Mouse (Mus musculus): ENCODE results near the gene Gpn1. TPM values are rescaled to one million over a fixed set of nuclear protein-coding genes. Genes with fewer than 3 reads are reported as not detected.

Gene Gpn1
- polyA plus RNA-seq (2016; fragmentation: Nextera tagmentation; extraction: Ambion mirVana) = 110 and 113 TPM in 2 replicates

DNA sequence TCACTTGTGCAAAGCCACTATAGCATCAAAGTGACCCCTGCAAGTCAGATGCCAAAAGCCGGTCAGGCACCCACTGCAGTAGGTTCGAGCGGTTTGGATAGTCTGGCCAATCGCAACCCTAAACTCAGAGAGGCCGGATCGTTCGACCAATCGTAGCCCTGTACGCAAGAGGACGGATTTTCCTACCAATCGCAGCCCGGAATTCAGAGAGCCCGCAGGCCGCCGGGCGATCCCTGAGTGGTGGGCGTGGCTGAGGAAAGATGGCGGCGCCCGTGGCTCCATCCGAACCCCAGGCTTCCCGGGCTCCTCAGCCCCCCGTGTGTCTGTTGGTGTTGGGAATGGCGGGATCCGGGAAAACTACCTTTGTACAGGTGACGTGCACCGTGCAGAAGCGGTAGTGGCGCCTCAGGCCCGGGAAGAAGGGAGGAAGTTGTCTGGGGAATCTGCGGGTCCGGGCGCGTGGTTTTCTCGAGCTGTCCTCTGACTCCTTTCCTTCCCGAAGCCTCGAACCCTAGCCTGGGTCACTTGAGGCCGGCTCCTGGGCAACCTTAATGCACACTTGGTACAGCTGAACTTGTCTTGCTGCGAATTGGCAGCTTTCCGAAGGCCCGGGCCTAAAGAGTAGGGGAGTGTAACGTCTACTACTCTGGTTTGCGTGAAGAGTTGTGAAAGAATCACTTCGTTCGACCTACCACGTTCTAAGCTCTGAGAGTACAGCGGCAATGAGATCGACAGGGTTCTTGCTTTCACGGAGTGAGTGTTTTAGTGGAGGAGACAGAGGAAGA lies at the start of gene Gpn1:
Gene Gpn1 (plus strand): TSS at position 229 of the 785 bp plus-strand sequence.
- H3K27ac ChIP-seq (replicated peaks) = peak within 1 kb of the TSS; percentile 83
- H3K27me3 ChIP-seq (replicated peaks; ENCODE audit: low read depth, poor library complexity, severe bottlenecking) = no peaks in the 10 kb centered on the region
- peaks cover 9% of the 10 kb centered on the region for H3K4me1 ChIP-seq
- under 1% methylated on average over 49 of the region's 49 CpGs for WGBS
- peak within 1 kb of the TSS; percentile 78 for H3K4me3 ChIP-seq
- H3K9me3 ChIP-seq = 0 out of 2 replicates have a peak, but pooled peaks cover 3% of the 10 kb centered on the region
- H3K36me3 ChIP-seq (replicated peaks) = peaks cover 38% of the 10 kb centered on the region
- peak; percentile 93 for DNase-seq (ENCODE audit: low spot score)

DNA sequence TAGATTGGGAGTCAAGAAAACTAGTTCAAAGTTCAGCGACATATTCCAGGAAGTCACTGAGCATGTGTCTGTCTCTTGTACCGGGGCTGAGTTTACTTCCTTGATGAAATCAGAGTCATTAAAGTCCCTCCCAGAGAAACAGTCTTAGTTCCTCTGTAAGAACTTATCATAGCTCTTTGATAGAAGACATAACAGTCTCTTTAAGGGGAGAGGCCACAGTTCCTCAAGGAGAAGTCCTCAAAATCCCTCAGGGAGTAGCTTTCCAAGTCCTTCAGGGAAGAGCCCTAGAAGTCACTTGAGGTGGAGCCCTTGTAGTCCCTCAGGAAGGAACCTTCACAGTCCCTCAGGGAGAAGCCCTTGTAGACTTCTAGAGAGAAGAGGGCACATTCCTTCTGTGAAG lies 43.2 kb upstream of the Gpn1 start:
- 89% methylated on average over 2 of the region's 2 CpGs for WGBS
- Histone ChIP-seq H3K9me3 (no peaks in the 10 kb centered on the region), H3K36me3 (replicated peaks) (0 out of 2 replicates have a peak, but pooled peaks cover 2% of the 10 kb centered on the region), H3K27me3 (replicated peaks; ENCODE audit: low read depth, poor library complexity, severe bottlenecking) (no peaks in the 10 kb centered on the region), H3K4me3 (no peak overlapping the region), H3K4me1 (peaks cover 14% of the 10 kb centered on the region), H3K27ac (replicated peaks) (no peak overlapping the region)
- no peak for DNase-seq (ENCODE audit: low spot score)

DNA sequence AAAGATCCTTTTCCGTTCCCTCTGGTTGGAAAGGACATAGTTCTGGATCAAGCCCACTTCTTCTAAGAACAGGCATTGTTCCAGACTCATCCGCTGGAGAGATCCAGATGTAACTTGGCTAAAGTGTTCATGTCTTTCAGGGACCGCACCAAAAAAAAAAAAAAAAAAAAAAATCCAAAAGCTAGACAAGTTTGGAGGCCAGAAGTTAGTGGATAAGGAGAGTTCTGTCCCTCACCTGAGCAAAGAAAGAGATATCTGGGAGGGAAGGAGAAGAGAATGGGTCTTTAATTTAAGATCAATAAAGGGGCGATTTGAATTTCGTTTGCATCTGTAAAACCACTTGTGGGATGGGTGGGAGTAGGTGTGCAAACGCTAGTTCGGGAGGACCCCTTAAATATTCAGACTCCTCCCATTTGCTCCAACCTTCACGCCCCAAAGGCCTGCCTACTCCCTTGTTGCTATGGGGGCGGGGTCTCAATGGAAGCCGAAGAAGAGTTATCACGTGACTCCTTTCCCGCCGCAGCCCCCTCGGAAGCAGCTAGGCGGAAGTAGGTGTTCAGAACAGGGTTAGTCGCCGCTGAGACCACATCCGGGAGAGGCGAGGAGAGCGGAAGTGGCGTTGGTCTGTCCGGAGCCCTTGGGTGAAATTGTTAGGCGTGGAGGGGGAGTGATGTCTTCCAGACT lies 42.5 kb upstream of the Gpn1 start, which contains the start of gene Zfp512:
Gene Zfp512 (plus strand): TSS at position 554 of the 684 bp plus-strand sequence.
- 6% methylated on average over 23 of the region's 23 CpGs for WGBS
- Histone ChIP-seq H3K27ac (replicated peaks) (peak within 1 kb of the TSS; percentile 80), H3K4me1 (peaks cover 14% of the 10 kb centered on the region), H3K4me3 (peak within 1 kb of the TSS; percentile 65), H3K9me3 (no peaks in the 10 kb centered on the region), H3K36me3 (replicated peaks) (peaks cover 3% of the 10 kb centered on the region; the same call in 1 of the 2 replicates), H3K27me3 (replicated peaks; ENCODE audit: low read depth, poor library complexity, severe bottlenecking) (no peaks in the 10 kb centered on the region)
- peak; percentile 97 for DNase-seq (ENCODE audit: low spot score)

DNA sequence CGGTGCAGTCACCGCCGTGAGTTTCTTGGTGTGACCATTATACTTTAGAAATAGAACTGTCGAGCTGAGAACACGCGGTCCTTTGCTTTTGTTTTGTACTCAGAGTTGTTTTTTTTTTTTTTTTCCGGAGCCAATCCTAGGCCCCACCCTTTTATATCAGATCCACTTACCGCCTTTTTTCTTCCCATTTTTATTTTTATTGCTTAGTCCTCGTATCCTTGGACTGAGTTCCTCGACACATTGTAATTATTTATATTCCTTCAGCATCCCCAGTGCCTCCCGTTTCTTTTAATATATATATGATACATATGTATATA lies 42.0 kb upstream of the Gpn1 start:
- DNase-seq (ENCODE audit: low spot score) = no peak
- H3K36me3 ChIP-seq (replicated peaks) = peaks cover 8% of the 10 kb centered on the region; the same call in 1 of the 2 replicates
- H3K9me3 ChIP-seq = no peaks in the 10 kb centered on the region
- peak overlapping the region; percentile 65 for H3K4me3 ChIP-seq
- WGBS = under 1% methylated on average over 11 of the region's 11 CpGs
- H3K4me1 ChIP-seq = peaks cover 14% of the 10 kb centered on the region
- H3K27ac ChIP-seq (replicated peaks) = peak overlapping the region; percentile 80
- no peaks in the 10 kb centered on the region for H3K27me3 ChIP-seq (replicated peaks; ENCODE audit: low read depth, poor library complexity, severe bottlenecking)

DNA sequence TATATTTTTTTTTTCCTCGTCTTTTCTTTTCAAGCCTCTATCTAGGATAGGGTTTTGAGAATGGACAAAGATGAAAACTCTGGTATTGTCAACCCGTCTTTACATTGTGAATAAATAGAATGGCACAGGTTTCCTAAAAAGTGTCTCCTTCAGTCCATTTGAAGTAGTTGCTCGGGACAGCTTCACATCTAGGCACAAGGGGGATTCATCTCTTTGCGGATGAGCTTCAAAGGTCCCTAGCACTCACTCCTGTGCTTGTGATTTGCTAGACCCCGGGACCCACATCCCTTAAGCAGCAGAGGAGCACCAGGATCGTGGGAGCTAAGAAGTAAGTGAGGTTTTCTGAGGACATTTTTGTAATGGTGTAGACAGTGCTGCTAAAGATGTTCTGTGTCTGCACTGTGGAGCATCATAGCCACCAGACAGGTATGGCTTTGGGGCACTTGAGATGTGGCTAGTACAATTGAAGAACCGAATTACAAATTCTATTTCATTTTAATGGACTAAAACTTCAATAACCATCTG lies 41.6 kb upstream of the Gpn1 start:
- H3K9me3 ChIP-seq = no peaks in the 10 kb centered on the region
- peak overlapping the region; percentile 80 for H3K27ac ChIP-seq (replicated peaks)
- no peaks in the 10 kb centered on the region for H3K27me3 ChIP-seq (replicated peaks; ENCODE audit: low read depth, poor library complexity, severe bottlenecking)
- H3K4me1 ChIP-seq = peaks cover 14% of the 10 kb centered on the region
- H3K36me3 ChIP-seq (replicated peaks) = peaks cover 10% of the 10 kb centered on the region; the same call in 1 of the 2 replicates
- peak; percentile 16 for DNase-seq (ENCODE audit: low spot score)
- H3K4me3 ChIP-seq = peak overlapping the region; percentile 65
- 19% methylated on average over 7 of the region's 7 CpGs for WGBS

DNA sequence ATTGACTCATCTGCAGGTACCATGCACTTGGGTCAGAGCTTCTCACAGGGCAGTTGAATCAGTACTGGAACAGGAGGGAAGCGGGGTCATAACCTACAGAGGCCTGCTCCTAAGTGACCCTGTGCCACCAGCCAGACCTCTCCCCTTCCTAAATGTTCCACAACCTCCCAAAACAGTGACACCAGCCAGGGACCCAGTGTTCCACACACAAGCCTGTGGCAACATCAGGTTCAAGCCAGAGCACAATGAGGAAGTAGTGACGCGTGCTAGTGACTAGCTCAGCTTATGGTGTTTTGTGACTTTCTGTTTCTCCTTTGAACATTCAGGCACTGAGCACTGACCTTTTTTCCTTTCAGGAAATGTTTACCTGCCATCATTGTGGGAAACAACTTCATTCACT lies 26.7 kb upstream of the Gpn1 start:
- Histone ChIP-seq H3K4me1 (no peaks in the 10 kb centered on the region), H3K9me3 (no peaks in the 10 kb centered on the region), H3K4me3 (no peak overlapping the region), H3K36me3 (replicated peaks) (peaks cover 78% of the 10 kb centered on the region), H3K27ac (replicated peaks) (no peak overlapping the region), H3K27me3 (replicated peaks; ENCODE audit: low read depth, poor library complexity, severe bottlenecking) (no peaks in the 10 kb centered on the region)
- DNase-seq (ENCODE audit: low spot score) = no peak
- WGBS = 96% methylated on average over 3 of the region's 3 CpGs

DNA sequence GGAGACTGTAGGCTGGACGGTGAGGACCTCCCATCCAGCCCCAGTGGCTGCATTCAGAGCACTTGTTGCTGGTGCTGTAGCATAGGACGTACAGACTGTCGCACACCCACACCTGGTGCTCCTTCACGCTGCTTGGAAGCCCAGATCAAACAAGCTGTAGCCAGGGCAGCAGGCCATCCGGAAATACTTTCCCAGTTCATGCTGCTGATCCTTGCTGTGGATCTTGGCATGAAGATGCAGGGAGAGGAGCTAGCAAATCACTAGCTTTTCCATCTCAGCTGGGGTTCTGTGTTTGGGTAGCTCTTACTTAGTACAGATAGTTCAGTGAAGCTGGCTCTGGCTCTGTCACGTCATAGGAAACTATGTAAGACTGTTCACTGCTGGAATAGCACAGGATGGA lies 24.8 kb upstream of the Gpn1 start:
- 86% methylated on average over 6 of the region's 6 CpGs for WGBS
- peaks cover 95% of the 10 kb centered on the region for H3K36me3 ChIP-seq (replicated peaks)
- no peak for DNase-seq (ENCODE audit: low spot score)
- no peak overlapping the region for H3K27ac ChIP-seq (replicated peaks)
- no peaks in the 10 kb centered on the region for H3K9me3 ChIP-seq
- no peaks in the 10 kb centered on the region for H3K27me3 ChIP-seq (replicated peaks; ENCODE audit: low read depth, poor library complexity, severe bottlenecking)
- H3K4me3 ChIP-seq = no peak overlapping the region
- no peaks in the 10 kb centered on the region for H3K4me1 ChIP-seq

DNA sequence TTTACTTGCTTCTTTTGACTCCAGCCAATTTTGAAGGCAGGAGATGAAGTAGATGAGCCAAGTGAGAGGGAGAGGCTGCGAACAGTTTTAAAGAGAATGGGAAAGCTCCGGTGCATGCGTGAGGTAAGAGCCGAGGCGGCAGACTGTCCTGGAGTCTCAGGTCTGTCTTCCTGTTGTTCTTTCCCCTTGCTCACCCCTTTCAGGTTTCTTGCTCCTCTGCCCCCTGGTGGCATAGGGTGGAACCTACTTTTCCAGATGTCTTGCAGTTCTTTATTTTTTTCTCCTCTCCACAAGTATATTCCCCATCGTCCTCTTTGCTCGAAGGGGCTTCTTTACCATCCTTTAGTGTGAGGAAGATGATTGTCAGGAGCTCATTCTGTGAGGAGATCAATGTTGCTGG lies 24.2 kb upstream of the Gpn1 start:
- H3K27ac ChIP-seq (replicated peaks) = no peak overlapping the region
- no peak overlapping the region for H3K4me3 ChIP-seq
- H3K27me3 ChIP-seq (replicated peaks; ENCODE audit: low read depth, poor library complexity, severe bottlenecking) = no peaks in the 10 kb centered on the region
- H3K4me1 ChIP-seq = no peaks in the 10 kb centered on the region
- 78% methylated on average over 7 of the region's 7 CpGs for WGBS
- H3K9me3 ChIP-seq = no peaks in the 10 kb centered on the region
- DNase-seq (ENCODE audit: low spot score) = peak; percentile 65
- H3K36me3 ChIP-seq (replicated peaks) = peaks cover 98% of the 10 kb centered on the region

DNA sequence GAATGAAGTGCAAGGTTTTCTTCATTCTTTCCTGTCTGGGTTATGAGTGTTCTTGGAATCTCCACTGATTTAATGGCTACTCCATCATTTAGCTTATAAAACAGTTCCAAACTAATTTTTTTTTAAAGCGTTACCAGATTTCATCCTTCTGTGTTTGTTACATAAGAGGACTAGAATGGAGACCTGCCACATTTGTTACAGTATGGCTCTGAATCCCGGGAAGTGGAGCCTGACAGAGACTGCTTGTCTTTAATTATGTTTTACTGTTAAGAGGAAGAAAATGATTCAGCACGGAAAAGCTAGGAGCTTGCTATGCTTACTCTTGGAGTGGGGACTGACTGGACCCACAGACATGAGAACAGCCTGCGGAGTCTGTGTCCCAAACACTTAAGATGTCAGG lies 14.0 kb upstream of the Gpn1 start:
- no peak for DNase-seq (ENCODE audit: low spot score)
- H3K9me3 ChIP-seq = no peaks in the 10 kb centered on the region
- WGBS = 90% methylated on average over 4 of the region's 4 CpGs
- no peaks in the 10 kb centered on the region for H3K4me1 ChIP-seq
- no peak overlapping the region for H3K4me3 ChIP-seq
- H3K36me3 ChIP-seq (replicated peaks) = peaks cover 93% of the 10 kb centered on the region
- H3K27me3 ChIP-seq (replicated peaks; ENCODE audit: low read depth, poor library complexity, severe bottlenecking) = no peaks in the 10 kb centered on the region
- H3K27ac ChIP-seq (replicated peaks) = no peak overlapping the region

DNA sequence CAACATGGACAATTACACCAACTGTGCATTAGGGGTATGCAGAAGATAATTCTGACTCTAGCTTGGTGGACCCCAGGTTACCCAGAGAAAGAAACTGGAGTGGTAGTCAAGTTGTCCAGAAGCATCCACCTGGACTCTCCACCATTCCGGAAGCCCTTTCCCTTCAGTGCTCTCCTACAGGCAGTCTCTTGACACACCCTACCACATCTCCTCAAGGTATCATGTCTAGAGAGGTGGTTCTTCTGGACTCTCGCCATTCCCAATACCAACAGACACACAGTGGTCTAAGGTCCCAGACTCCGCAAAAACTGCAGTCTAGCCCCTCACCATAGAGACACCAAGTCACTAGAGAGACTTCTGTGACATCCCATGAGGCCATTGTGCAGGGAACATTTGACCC lies 9.1 kb upstream of the Gpn1 start, which contains the start of gene 4930548H24Rik:
Gene 4930548H24Rik (plus strand): TSS at position 301 of the 400 bp plus-strand sequence.
- no peak within 1 kb of the TSS for H3K4me3 ChIP-seq
- H3K27ac ChIP-seq (replicated peaks) = no peak within 1 kb of the TSS
- H3K9me3 ChIP-seq = no peaks in the 10 kb centered on the region
- H3K27me3 ChIP-seq (replicated peaks; ENCODE audit: low read depth, poor library complexity, severe bottlenecking) = no peaks in the 10 kb centered on the region
- DNase-seq (ENCODE audit: low spot score) = no peak
- peaks cover 47% of the 10 kb centered on the region for H3K36me3 ChIP-seq (replicated peaks)
- no peaks in the 10 kb centered on the region for H3K4me1 ChIP-seq
- 95% methylated on average over 3 of the region's 3 CpGs for WGBS

DNA sequence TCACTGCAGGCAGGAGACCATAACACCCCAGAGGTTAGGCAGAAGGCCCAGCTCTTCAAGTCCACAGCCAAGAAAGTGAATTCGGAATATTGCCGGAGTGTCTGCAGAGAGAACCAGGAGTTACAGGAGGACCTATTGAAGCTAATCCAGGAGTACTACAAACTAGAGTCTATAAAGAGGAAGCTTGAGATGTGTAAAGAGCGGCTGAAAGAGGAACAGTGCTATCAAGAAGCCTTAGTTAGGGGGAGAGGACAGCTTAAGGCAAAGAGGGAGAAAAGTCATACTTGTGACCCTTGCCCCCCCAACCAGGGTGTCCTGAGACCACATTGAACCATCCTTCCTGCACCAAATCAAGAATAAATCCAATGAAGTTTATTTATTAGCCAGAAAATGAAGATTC lies 6.7 kb upstream of the Gpn1 start:
- H3K9me3 ChIP-seq = 0 out of 2 replicates have a peak, but pooled peaks cover 3% of the 10 kb centered on the region
- WGBS = 96% methylated on average over 3 of the region's 3 CpGs
- DNase-seq (ENCODE audit: low spot score) = no peak

DNA sequence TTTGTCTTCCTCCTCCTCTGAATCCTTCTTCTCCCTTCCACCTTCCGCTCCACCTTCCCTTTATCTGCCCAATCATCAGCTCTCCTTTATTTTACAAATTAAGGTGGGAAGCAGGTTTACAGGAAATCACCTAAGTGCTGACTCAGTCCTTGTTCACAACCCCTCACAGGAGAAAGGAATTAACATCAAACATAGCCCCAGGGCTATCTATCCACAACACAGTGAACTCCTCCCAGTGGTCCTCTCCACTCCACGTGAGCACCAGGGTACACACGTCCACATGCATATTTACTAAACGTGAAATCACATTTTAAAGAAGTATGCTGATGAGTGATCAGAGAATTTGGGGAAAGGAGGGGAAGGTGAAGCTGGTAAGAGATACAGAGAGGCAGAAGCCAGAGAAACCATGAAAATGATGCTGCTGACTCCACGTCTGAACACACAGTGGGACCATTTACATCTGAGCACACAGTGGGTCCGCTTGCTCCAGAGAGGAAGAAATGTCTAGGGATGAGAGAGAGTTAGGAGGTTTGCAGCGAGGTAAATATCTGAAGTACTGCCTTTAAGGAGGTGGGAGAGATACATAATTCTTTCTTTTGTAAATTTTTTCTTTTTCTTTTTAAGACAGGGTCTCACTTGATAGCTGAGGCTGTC lies 5.3 kb upstream of the Gpn1 start:
- DNase-seq (ENCODE audit: low spot score) = no peak
- H3K9me3 ChIP-seq = 0 out of 2 replicates have a peak, but pooled peaks cover 3% of the 10 kb centered on the region
- 70% methylated on average over 7 of the region's 7 CpGs for WGBS

More for the DNA sequence above, 6.7 kb upstream of the Gpn1 start:
- H3K4me3 ChIP-seq = no peak overlapping the region
- H3K27me3 ChIP-seq (replicated peaks; ENCODE audit: low read depth, poor library complexity, severe bottlenecking) = no peaks in the 10 kb centered on the region
- H3K27ac ChIP-seq (replicated peaks) = no peak overlapping the region
- peaks cover 23% of the 10 kb centered on the region for H3K36me3 ChIP-seq (replicated peaks)
- no peaks in the 10 kb centered on the region for H3K4me1 ChIP-seq

More for the DNA sequence above, 5.3 kb upstream of the Gpn1 start:
- H3K4me3 ChIP-seq = no peak overlapping the region
- no peaks in the 10 kb centered on the region for H3K4me1 ChIP-seq
- peaks cover 15% of the 10 kb centered on the region for H3K36me3 ChIP-seq (replicated peaks)
- no peaks in the 10 kb centered on the region for H3K27me3 ChIP-seq (replicated peaks; ENCODE audit: low read depth, poor library complexity, severe bottlenecking)
- no peak overlapping the region for H3K27ac ChIP-seq (replicated peaks)
